Mouse (Mus musculus) thymus, adult 18-20 months (tissue): ENCODE data around the gene Gsto2.

Source experiments
- DNase-seq, 2 experiments: peaks; one replicate each; pipeline ENCODE4 v3.0.0; 2022; ENCODE audit warnings: mixed read lengths in 2 of 2

Gene Gsto2

DNA sequence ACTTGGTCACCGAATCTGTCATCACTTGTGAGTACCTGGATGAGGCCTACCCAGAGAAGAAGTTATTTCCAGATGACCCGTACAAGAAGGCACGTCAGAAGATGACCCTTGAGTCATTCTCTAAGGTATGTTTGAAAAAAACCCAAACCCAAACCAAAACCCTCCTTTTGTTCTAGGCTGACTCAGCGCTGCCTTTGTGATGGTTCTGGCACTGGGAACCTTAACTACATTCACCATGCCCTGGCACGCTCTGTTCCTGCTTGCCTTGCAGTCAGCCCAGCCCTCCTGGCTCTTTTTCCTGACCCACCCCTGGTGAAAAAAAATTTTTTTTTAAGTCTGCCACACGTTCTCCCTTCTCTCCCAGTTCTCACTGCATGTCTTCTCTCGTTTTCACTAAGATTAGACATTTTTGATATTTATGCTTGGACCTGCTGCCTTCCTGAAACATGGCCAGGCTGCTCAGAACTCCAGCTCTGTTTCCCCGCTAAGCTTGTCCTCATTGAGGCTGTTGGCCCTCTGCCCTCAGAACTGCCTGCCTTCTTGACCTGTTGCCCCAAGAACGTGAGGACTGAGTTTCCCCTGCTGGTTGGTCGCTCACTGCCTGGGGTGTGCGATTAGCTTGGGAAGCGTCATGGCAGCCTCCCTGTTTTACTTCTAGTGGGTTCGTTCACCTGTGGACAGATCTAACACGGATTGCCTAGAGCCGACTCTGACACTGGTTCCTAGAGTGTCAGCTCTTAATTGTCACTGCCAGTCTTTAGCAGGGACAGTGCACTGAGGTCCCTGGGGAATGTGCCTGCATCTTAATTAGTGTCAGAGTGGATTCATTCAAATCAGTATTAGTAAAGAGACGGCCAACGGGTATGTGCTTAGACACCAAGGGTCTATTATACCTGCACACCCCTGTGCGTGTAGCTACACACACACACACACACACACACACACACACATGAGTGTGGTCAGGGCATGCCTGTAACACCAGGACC is 7.1 kb upstream of the Gsto2 start:
- DNase-seq: no peak

DNA sequence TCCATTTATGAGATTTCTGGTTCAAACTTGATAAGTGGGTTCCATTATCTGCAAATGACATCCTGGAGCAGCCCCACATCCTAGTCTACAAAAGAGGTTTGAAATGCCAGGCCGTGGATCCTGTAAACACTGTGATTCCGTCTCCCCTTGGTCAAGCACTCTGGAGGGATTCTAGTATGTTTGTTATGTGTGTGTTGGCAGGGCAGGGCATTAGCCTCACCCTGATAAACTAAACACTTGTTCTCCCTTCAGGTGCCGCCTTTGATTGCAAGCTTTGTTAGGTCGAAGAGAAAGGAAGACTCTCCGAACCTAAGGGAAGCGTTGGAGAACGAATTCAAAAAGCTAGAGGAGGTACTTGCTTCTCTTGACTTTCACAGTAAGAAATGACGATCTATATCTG is 6.2 kb upstream of the Gsto2 start:
- no peak for DNase-seq

DNA sequence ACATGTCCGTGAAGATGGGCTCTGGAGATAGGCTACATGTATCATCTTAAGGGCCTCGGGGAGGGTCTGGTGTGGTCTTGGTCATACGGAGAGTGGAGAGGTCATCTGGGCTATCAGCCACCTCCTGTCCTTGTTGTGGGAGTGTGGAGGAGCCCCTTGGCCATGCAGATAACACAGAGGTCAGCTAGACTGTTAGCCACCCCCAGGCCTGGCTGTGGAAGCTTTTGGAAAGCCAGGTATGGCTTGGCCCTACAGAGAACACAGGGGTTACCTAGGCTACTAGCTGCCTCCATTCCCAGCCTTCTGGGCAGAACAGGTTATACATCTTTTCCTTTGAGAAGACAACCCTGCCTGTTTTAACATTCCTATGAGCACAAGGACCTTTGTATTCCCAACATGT is 2.8 kb upstream of the Gsto2 start:
- no peak for DNase-seq

DNA sequence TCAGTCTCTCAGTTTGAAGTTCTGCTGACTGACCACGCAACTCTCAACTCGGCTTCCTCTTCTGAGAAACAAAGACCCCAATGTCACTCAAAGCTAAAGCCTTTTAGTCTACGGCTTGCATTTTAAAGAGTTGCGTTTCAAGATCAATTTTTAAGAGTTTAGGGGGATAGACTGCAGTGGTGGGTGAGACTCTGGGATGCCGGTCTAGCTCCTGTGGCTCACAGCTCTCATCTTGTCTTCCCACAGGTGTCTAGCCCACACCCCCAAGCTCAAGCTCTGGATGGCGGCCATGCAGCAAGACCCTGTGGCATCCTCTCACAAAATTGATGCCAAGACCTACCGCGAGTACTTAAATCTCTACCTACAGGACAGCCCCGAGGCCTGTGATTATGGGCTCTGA is 1.3 kb upstream of the Gsto2 start:
- DNase-seq: no peak

DNA sequence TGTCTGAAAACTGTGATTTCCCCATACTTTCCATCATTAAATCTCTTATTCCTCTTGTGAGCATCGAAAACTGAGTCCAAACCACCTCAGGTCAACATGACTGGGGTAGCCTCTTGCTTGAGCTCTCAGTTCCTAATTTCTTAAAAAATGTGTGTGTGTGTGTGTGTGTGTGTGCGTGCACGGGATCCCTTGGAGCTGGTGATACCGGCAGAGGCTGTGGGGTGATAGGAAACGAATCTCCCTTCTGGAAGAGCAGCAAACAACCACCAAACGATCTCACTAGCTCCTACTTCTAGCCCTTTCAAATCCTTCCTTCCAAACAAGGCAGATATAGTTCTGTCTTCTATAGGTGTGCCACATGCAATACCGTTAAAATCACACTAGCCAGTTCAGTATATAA is 613 bp upstream of the Gsto2 start:
- no peak for DNase-seq

DNA sequence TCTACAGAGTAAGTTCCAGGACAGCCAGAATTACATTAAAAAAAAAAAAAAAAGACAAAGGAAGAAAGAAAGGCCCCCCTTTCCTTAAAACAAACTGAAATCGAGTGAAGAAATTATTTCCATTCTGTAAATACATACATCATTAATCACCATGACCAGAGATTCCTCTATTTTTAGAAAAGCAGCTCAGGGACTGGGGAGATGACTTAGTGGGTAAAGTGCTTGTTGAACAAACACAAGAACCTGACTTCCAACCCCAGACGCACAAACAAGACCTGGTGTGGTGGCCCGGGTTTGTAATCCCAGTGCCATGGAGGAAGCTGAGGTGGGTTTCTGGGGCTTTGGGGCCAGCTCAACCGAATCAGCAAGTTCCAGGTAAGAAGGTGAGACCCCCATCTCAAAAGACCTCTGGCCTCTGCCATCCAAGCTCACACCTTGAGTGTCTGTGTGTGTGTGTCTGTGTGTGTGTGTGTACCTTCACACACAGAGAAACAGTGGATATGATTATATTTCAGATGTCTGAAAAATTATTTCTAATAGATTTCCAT is 2.4 kb downstream of the Gsto2 start:
- no peak for DNase-seq

DNA sequence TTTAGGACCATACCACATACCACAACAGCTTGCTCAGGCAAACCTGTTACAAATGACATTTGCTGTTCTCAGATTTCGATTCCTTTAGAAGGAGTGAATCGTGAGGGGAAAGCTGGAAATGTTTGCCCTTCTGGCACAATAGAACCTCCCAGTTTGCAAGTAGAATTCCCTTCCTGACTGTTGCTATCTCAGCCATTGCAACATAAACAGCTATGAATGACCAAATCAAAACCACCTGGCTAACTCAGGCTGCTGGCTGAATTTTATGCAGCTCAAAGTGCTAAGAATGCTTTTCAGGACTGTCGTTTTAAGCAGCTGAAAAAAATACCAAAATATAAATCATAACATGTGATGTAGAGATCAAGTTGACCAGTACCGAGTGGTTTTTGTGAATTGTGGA is 3.6 kb downstream of the Gsto2 start:
- DNase-seq: no peak

DNA sequence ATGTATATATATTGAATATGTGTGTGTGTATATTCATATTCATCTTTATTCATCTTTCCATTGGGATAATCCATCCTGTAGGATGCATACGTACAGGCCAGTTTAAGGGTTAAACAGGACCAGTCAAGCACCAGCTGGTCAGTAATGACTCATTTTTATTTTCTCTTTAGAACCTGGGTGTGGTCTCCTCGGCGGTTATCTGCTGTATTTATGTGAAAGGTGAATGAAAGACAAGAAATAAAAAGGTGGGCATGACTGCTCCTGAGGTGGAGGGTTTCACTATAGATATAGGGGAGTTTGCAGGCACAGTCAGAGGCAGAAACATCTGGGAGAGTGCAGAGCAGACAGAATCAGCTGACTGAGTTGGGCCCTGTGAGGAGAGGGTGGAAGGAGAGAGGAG is 4.2 kb downstream of the Gsto2 start:
- DNase-seq: no peak

DNA sequence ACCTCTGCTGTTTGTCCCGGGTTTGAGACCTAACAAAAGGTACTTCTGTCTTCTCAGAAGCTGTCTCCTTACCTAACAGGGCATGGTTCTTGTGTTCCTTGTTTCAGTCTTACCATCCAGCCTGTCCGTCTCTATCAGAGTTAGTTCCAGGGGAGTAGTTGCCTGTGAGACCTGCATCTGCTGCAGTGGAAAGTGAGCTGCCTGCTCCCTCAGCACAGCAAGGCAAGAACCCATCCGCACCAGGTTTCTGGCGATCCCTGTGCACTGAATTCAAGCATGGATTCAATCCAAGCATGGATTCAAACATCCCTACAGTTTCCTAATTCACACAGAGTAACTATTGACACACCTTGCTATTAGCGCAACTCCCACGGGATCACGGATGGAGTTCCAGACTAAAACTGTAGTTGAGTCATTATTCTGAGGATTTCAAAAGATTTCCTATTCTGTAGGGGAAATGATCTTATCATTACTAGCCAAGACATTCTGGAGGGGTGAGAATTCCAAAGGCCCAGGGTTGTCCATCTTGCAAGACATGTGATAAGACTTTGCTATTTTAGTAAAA is 4.8 kb downstream of the Gsto2 start:
- no peak for DNase-seq

DNA sequence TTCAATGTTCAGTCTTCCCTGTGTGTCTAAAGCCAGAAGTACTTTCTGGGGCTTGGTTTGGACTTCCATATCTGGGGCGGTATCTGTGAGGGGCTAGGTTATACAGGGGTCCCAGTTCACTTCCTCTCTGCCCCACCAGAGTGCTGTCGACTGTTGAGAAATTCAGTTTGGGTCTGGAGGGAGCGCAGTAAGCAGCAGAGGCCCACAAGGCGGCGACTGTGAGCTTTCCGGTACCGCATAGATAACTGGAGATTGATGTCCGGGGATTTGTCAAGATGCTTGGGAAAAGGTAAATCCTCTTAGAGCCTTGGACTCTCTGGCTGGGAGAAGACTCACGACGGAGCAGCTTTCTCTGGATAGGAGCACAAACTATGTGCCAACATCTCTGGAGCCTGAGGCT is 6.2 kb downstream of the Gsto2 start:
- no peak for DNase-seq

DNA sequence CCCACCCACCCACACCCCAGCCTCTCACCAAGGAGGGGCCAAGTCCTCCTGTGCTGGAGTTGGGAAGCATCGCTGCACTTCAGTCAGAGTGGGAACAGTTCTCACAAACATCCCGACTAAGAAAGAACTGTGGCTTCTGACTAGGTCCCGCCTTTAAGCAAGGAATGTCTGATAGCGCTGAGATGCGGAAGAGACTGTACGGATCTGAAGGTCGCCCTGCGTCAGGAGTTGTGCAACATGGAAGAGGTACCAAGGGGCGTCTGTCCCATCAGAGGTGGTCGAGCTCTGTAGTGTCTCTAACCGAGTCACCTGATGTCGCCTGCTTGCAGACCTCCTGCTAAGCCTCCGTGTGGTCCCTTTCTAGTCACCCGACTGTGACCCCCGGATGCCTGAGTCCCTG is 10.9 kb downstream of the Gsto2 start:
- no peak for DNase-seq

DNA sequence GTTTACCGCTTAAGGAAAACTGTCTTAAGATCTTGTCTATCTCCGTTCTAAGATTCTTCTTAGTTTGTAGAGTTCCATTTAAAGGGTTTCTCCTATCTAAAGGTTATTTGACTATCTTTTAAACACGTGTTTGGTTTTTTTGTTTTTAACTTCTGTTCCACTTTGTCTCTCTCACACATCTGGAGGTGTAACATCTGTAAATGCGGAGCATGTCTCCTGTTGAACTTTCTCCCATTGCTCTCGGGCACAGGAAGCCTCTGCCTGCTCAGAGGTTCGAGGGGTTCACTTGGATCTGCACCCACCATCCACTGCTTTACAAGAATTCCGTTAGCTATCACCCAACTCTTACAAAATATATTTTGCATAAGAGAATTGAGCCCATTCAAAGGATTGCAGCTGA is 16.2 kb downstream of the Gsto2 start:
- no peak for DNase-seq

DNA sequence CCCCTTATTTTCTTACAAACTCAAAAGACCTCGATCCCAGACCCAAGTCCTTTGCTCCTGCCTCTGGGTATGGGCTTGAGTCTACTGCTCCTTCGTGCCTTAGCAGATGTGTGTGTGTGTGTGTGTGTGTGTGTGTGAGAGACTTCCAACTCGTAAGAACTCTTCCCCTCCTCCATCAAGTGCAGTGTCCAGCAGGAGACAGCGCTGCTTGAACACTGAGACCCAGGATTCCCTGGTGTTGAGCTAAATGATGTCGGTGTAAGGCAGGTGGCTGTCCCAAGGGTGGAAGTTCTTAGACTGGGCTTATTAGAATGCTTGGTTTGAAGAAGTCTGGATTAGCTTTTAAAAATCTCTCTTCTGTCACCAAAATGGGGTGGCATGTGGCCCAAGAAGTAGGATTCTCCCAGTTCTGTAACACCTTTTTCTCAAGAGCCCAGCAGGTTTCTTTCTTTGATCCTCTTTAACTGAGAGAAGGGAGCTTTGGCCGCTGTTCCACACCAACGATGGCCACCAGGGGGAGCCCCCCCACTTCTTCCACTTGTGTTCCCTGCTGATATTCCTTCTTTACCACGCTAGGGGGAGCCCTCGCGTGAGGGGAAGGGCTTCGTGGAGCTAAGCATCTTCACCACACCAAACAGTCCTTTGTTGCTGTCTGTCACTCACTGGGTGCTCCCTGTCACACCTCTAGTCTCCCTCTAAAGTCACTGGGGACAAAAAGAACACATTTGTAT is 17.0 kb downstream of the Gsto2 start:
- peak; percentile 58 to 70 for DNase-seq

DNA sequence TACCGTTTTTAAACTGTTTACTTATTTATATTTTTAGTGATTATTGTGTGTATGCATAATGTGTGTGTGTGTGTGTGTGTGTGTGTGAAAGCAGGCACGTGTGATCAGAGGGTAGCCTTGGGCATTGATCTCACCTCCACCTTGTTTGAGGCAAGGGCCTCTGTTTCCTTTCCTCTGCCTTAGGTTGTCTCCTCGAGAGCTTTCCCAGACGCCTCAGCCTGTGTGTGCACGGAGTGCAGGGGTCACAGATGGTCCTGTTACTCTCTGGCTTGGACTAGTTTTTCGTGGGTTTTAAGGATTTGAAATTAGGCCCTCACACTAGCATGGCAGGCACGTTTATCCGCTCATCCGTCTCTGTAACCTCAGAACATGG is 17.5 kb downstream of the Gsto2 start:
- DNase-seq: no peak

DNA sequence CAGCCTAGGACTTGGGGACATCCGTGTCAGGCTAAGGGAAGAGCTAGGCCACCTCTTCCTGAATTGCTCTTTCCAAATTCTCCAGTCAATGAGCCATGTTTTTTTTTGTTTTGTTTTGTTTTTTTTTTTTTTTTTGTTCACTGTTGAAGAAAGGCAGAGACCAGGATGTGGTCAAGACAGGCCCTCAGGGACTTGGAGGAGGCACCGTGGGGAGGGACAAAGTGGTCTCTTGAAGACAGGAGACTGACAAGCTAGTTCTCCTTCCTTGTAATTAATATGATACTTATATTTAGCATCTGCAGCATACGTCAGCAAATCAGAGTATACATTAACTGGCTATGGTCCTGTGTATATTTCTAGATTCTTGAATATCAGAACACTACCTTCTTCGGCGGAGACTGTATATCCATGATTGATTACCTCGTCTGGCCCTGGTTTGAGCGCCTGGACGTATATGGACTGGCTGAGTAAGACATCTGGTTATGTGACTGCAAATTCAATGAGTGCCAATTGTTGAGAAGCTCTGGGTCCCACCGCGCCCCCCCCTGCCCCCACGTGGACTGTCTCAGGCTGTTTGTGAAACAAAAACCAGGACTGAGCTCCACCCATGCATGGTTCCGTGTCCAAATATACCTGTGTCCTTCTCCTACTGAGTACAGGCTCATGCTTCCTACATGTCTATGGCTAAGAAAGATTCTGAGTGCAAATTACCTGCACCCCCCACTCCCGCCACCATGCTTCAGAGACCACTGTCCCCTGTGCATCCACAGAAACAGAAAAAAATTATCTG is 19.2 kb downstream of the Gsto2 start:
- no peak for DNase-seq

DNA sequence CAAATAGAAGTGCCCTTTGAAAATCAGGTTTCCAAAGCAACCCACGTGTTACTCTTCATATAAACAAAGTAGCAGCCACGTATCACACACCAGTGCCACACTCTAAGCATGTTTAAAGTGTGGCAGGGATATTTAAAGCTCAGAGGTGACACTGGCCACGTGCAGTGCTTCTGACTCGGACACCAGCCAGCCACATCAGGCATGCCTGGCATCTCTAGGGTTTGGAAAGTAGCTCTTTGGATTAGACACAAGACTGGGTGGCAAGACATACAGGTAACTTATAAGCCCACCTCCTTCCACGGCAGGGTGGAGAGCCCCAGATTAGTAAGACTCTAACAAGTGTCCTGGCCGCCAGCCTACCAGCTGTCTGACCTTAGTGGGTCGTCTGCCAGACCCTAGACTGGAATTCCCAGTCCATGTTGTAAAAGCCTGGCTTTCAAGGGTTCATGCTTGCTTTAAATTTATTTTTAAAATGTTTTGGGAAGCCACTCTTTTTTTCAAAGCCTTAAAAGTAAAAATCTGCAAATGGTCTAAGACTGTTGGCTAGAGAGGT is 19.9 kb downstream of the Gsto2 start:
- DNase-seq: no peak

DNA sequence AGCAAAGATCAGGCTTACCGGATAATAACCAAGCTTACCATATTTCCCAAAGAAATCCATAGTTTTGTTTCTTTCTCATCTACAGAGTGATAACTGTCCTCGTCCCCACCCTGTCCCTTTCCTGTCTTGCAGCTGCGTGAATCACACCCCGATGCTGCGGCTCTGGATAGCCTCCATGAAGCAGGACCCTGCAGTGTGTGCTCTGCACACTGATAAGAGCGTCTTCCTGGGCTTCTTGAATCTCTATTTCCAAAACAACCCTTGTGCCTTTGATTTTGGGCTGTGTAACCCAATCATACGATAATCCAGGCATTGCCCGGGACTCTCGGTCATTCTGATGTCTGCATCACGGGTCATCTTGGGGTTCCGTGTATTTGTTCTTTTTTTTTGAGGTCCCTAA is 20.6 kb downstream of the Gsto2 start:
- no peak for DNase-seq

DNA sequence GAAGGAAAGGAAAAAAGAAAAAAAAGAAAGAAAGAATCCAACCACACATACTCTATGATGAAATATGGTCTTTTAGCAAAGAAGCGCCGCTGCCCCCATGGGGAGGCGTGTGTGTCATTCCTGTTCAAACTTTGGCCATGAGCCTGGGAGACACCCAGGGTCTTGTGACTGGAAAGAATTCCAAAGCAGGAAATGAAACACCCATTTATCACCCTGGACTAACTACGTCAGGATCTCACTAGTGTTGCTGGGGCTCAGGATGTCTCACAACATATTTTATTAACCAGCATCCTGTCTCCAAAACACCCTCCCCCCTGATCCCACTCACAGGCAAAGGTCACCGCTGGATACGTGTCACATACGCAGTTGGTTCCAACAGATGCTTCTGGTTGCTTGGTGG is 21.3 kb downstream of the Gsto2 start:
- no peak for DNase-seq

DNA sequence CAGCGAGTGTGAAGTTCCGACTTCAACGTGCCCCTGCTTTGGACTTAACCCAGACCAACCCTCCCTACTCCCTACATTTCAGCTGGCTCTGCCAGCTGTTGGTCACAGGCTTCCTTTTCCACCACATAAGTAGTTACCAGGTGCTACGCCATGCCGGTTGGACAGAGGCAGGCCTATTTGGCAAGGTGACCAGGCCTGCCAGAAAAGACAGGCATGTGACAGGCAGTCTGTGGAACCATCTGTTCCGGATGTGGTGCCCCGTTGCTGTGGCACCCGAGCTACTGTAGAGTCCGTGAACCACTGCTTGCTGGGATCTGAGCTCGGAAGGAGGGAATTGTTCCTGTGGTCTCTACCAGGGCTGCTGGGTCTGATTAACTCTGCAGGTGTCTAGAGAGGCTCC is 22.1 kb downstream of the Gsto2 start:
- peak; percentile 59 to 74 for DNase-seq

DNA sequence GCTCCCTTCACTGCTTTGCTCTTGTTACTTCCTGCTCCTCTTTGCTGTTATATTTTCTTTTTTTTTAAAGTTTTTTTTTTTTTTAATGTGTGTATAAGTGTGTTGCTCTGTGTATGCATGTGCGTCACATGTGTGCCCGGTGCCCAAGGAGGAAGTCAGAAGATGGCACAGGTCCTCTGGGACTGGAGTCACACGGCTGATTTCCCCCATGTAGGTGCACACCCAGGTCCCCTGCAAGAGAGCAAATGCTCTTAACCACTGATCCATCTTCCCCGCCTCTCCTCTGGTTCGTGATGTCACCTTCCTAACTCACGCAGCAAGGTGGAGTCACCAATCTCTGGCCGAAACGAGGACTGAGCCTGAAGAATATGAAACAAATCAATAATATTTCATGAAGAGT is 22.7 kb downstream of the Gsto2 start:
- DNase-seq: peak in 1 of 2 experiments; percentile 44

DNA sequence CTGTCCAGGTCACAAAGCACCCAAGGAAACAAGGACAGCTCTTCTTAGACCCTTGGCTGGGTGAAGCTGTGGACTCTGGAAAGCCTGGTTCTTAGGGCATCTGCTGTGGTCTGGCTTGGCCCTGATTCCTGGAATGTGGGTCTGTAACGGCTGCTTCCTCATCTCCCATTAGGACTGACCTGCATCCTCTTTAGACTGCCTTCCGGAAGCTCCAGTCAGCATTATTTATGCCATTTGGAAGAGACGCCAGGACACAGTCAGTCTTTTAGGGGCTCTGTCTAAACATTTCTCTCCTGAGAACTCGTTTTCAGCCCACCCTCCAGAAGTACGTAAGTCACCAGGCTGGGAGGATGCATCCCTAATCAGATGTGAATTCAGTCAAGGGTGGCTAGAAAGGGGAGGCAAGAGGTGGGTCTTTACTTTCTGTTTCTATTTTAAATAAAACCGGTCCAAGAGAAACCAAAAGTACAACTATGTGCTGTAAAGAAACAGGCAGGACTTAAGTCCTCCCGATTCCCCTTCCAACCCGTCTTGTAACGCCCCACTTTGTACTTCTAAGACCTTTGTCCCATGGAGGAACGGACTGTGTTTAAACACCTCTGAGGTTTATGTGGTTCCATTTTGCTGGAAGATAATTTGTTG is 25.3 kb downstream of the Gsto2 start:
- no peak for DNase-seq
